Mouse (Mus musculus): ENCODE data around the gene Dnajc21.

- no peak for TF ChIP-seq NANOG (IDR thresholded peaks at IDR 0.05; ENCODE audit: borderline replicate concordance, low read length)
- TF ChIP-seq CTCF (conservative IDR thresholded peaks at IDR 0.05; ENCODE audit: low read length): no peak
- no peak for TF ChIP-seq POU5F1 (IDR thresholded peaks at IDR 0.05; ENCODE audit: borderline replicate concordance, low read length)
Measured at GRCm38 (mm10) chr15:10441493-10441892, 28.8 kb downstream of the Dnajc21 start.

Measured in E14TG2a.4 (cell line).